Mouse (Mus musculus): ENCODE data around the gene Ccdc34.

GRCm38 (mm10) chr2:109970744-109971410 is 46.7 kb upstream of the Ccdc34 start:
- TF ChIP-seq CTCF (IDR thresholded peaks at IDR 0.05; ENCODE audit: low read depth, low read length) (no peak), GATA1 (IDR thresholded peaks at IDR 0.05; ENCODE audit: borderline replicate concordance, low read length) (no peak)

Measured in G1E (cell line).